Mouse (Mus musculus): ENCODE results near the gene Cenpj.

GRCm38 (mm10) chr14:56581117-56581516 lies 5.9 kb upstream of the Cenpj start:
- no peak for TF ChIP-seq POLR2A (IDR thresholded peaks at IDR 0.05; ENCODE audit: borderline replicate concordance, control insufficient read depth, low read depth, low read length)
- TF ChIP-seq CTCF (IDR thresholded peaks at IDR 0.05; ENCODE audit: control insufficient read depth, insufficient read depth, low read length), result no peak
